Mouse (Mus musculus) heart, embryonic 12.5 days (tissue): ENCODE results near the gene Slc6a17. TPM values are rescaled to one million over a fixed set of nuclear protein-coding genes. Genes with fewer than 3 reads are reported as not detected.

Source experiments
- ATAC-seq: fragments of 200-750 bp; cut with Nextera tagmentation; 2 replicates; pipeline ENCODE4 v1.8.0; 2017; ENCODE audit warnings: moderate TSS enrichment, moderate library complexity; ENCODE audit not compliant: insufficient number of reproducible peaks, low FRiP score
- H3K27ac ChIP-seq: fragments of 300-500 bp; sonication (generic); 2 replicates; pipeline ENCODE4 v1.5.1; 2016; ENCODE audit warnings: mild to moderate bottlenecking, moderate library complexity; ENCODE audit not compliant: poor library complexity, severe bottlenecking
- H3K27me3 ChIP-seq: fragments of 300-500 bp; sonication (generic); replicated peaks from 2 replicates; pipeline ENCODE4 v1.6.1; 2016; ENCODE audit warnings: mild to moderate bottlenecking, moderate library complexity
- H3K36me3 ChIP-seq: fragments of 300-500 bp; sonication (generic); 2 replicates; pipeline ENCODE4 v1.6.1; 2016; ENCODE audit warnings: mild to moderate bottlenecking, moderate library complexity
- H3K4me1 ChIP-seq: fragments of 300-500 bp; sonication (generic); replicated peaks from 2 replicates; pipeline ENCODE4 v1.6.1; 2016; ENCODE audit warnings: mild to moderate bottlenecking
- H3K4me2 ChIP-seq: fragments of 300-500 bp; sonication (generic); 2 replicates; pipeline ENCODE4 v1.6.1; 2016; ENCODE audit warnings: mild to moderate bottlenecking, moderate library complexity
- H3K4me3 ChIP-seq: fragments of 300-500 bp; sonication (generic); 2 replicates; pipeline ENCODE4 v1.5.1; 2016; ENCODE audit warnings: mild to moderate bottlenecking
- H3K9ac ChIP-seq: fragments of 300-500 bp; sonication (generic); 2 replicates; pipeline ENCODE4 v1.6.1; 2016; ENCODE audit warnings: mild to moderate bottlenecking, moderate library complexity
- H3K9me3 ChIP-seq: fragments of 300-500 bp; sonication (generic); replicated peaks from 2 replicates; pipeline ENCODE4 v1.6.1; 2016; ENCODE audit warnings: mild to moderate bottlenecking, moderate library complexity
- WGBS: fragments of 180-500 bp; shearing (Covaris S2); methylation state at CpG from one replicate; pipeline ENCODE4 v1.1.7; 2016; 5-methylcytosine and 5-hydroxymethylcytosine counted together
- polyA plus RNA-seq: library from polyadenylated mRNA; unstranded; fragments of >200 nt; fragmentation: Nextera tagmentation; extraction: Ambion mirVana; gene quantifications from 2 replicates; pipeline ENCODE4 v1.2.1, GENCODE M21; 2016

Slc6a17 gene
- polyA plus RNA-seq, 1 experiment from 2014 or later: 4.6 TPM

GRCm38 (mm10) chr3:107545278-107545677 is 27.5 kb upstream of the Slc6a17 start:
- Histone ChIP-seq H3K9ac (no peak overlapping the region), H3K4me3 (no peak overlapping the region), H3K27me3 (peaks cover 19% of the 10 kb centered on the region; the same call in 1 of the 2 replicates), H3K36me3 (no peaks in the 10 kb centered on the region), H3K27ac (no peak overlapping the region), H3K9me3 (no peaks in the 10 kb centered on the region), H3K4me2 (no peak overlapping the region), H3K4me1 (no peaks in the 10 kb centered on the region)
- 69% methylated on average over 5 of the region's 5 CpGs for WGBS
- ATAC-seq: no peak

GRCm38 (mm10) chr3:107543158-107544080 is 25.6 kb upstream of the Slc6a17 start:
- WGBS: 66% methylated on average over 8 of the region's 8 CpGs
- Histone ChIP-seq H3K4me1 (no peaks in the 10 kb centered on the region), H3K36me3 (no peaks in the 10 kb centered on the region), H3K9me3 (no peaks in the 10 kb centered on the region), H3K4me3 (no peak overlapping the region), H3K4me2 (no peak overlapping the region), H3K9ac (no peak overlapping the region), H3K27me3 (peaks cover 24% of the 10 kb centered on the region), H3K27ac (no peak overlapping the region)
- no peak for ATAC-seq

- H3K4me3 ChIP-seq: no peak overlapping the region
- peaks cover 30% of the 10 kb centered on the region for H3K27me3 ChIP-seq
- H3K9me3 ChIP-seq: no peaks in the 10 kb centered on the region
- H3K27ac ChIP-seq: no peak overlapping the region
- no peak overlapping the region for H3K4me2 ChIP-seq
- no peak for ATAC-seq
- H3K4me1 ChIP-seq: peaks cover 2% of the 10 kb centered on the region
- H3K36me3 ChIP-seq: no peaks in the 10 kb centered on the region
- H3K9ac ChIP-seq: no peak overlapping the region
- WGBS: 54% methylated on average over 4 of the region's 4 CpGs
Observed at GRCm38 (mm10) chr3:107542584-107542983, 24.8 kb upstream of the Slc6a17 start.

DNA sequence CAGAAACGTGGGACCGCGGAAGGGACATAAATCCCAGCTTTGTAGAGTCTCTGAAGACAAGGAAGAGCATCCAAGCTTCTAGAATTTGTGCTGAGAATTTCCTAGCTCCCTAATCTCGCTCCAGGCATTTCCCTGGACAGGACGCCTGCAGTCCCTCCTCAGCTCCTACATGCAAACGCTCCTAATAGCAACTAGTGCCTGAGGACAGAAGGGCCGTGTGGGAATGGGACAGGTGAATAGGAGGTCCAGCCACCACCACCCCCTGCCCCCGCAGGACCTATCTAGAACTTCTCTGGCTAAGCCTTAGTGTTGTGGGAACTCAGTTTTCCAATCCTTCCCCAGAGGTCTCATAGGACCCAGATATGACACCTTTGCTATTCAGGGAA is 19.7 kb upstream of the Slc6a17 start:
- peaks cover 48% of the 10 kb centered on the region for H3K27me3 ChIP-seq
- no peak overlapping the region for H3K27ac ChIP-seq
- no peak overlapping the region for H3K9ac ChIP-seq
- no peaks in the 10 kb centered on the region for H3K9me3 ChIP-seq
- WGBS: 22% methylated on average over 8 of the region's 8 CpGs
- peaks cover 10% of the 10 kb centered on the region for H3K4me1 ChIP-seq
- H3K4me3 ChIP-seq: peak overlapping the region; percentile 25
- H3K4me2 ChIP-seq: peak overlapping the region; percentile 64
- no peaks in the 10 kb centered on the region for H3K36me3 ChIP-seq
- ATAC-seq: no peak

- 3% methylated on average over 17 of the region's 17 CpGs for WGBS
- Histone ChIP-seq H3K4me2 (peak overlapping the region; percentile 64), H3K9ac (no peak overlapping the region), H3K4me3 (peak overlapping the region; percentile 25), H3K36me3 (no peaks in the 10 kb centered on the region), H3K4me1 (peaks cover 10% of the 10 kb centered on the region), H3K27ac (no peak overlapping the region), H3K9me3 (no peaks in the 10 kb centered on the region), H3K27me3 (peaks cover 46% of the 10 kb centered on the region)
- peak; percentile 65 for ATAC-seq
Observed at GRCm38 (mm10) chr3:107536810-107537503, 19.1 kb upstream of the Slc6a17 start.

- H3K4me1 ChIP-seq: peaks cover 10% of the 10 kb centered on the region
- H3K9ac ChIP-seq: no peak overlapping the region
- WGBS: 78% methylated on average over 7 of the region's 7 CpGs
- no peaks in the 10 kb centered on the region for H3K9me3 ChIP-seq
- no peak overlapping the region for H3K4me3 ChIP-seq
- no peaks in the 10 kb centered on the region for H3K36me3 ChIP-seq
- no peak overlapping the region for H3K27ac ChIP-seq
- no peak for ATAC-seq
- H3K4me2 ChIP-seq: no peak overlapping the region
- H3K27me3 ChIP-seq: peaks cover 34% of the 10 kb centered on the region
Observed at GRCm38 (mm10) chr3:107534951-107535350, 17.1 kb upstream of the Slc6a17 start.

DNA sequence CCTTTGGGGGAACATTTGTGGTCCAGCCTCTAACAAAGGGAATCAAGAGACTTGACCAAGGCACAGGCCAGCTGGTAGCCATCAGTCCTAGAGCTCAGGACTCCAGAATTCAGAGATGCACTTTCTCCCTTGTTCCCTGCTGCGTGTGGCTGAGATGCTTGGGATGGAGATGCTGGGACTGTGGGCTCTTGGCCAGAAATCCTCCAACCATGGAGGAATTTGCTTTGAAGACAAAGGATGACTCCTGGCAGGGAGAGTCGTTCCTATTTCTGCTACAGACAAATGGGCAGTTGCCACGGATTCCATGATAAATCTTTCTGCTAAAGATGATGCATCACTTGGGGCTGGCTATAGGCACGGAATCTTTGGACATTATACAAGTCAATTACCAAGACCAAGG is 15.7 kb upstream of the Slc6a17 start:
- Histone ChIP-seq H3K36me3 (no peaks in the 10 kb centered on the region), H3K27ac (no peak overlapping the region), H3K9ac (no peak overlapping the region), H3K4me2 (no peak overlapping the region), H3K4me3 (no peak overlapping the region), H3K4me1 (peaks cover 21% of the 10 kb centered on the region), H3K9me3 (no peaks in the 10 kb centered on the region), H3K27me3 (peaks cover 27% of the 10 kb centered on the region)
- ATAC-seq: no peak
- 63% methylated on average over 4 of the region's 4 CpGs for WGBS

GRCm38 (mm10) chr3:107530581-107530980 is 12.8 kb upstream of the Slc6a17 start:
- Histone ChIP-seq H3K27ac (no peak overlapping the region), H3K9me3 (no peaks in the 10 kb centered on the region), H3K27me3 (peaks cover 10% of the 10 kb centered on the region), H3K9ac (no peak overlapping the region), H3K4me3 (no peak overlapping the region), H3K36me3 (no peaks in the 10 kb centered on the region), H3K4me2 (no peak overlapping the region), H3K4me1 (peaks cover 20% of the 10 kb centered on the region)
- no peak for ATAC-seq
- 68% methylated on average over 5 of the region's 5 CpGs for WGBS

- Histone ChIP-seq H3K4me3 (no peak overlapping the region), H3K27me3 (peaks cover 2% of the 10 kb centered on the region; the same call in 1 of the 2 replicates), H3K36me3 (no peaks in the 10 kb centered on the region), H3K9me3 (no peaks in the 10 kb centered on the region), H3K4me1 (peaks cover 20% of the 10 kb centered on the region), H3K4me2 (no peak overlapping the region), H3K9ac (no peak overlapping the region), H3K27ac (no peak overlapping the region; the same call in 1 of the 2 replicates)
- ATAC-seq: no peak
- WGBS: 68% methylated on average over 5 of the region's 5 CpGs
Observed at GRCm38 (mm10) chr3:107529182-107529581, 11.4 kb upstream of the Slc6a17 start.

DNA sequence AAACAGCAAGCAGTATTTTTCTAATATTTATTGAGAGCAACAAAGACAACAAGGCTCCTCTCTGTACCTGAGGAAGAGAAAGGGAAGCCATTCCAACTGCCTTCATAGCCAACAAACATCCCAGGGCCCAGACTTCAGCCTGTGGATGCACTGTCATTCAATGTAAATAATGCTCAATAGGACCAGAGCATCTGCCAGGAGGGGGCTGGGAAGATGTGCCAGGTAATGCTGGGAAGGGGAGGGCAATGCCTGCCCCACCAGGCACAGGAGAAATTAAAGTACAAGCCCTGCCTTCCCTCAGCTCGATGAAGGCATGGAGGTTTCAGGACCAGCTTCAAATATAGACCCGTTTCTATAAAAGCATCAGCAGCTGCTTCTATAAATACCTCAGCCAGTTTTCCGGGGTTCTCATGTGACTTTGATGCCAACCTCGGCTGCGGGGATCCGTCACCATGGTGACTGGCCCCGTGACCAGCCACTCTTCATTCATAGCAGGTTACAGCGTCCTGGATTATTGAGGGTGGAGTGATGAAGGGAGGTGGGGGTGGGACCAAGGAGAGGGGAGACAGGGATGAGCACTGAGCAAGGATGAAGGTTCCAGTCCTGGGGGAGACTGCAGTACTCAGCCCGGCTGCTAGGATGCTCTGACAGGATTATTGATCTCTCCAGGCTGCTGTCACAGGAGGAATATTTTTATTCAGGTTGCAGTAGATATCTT is 10.7 kb upstream of the Slc6a17 start:
- H3K4me3 ChIP-seq: no peak overlapping the region
- no peaks in the 10 kb centered on the region; the same call in 1 of the 2 replicates for H3K27me3 ChIP-seq
- WGBS: 27% methylated on average over 9 of the region's 9 CpGs
- H3K9ac ChIP-seq: 0 out of 2 replicates have a peak overlapping the region, but pooled peaks have one; percentile 14
- peak; percentile 51; the same call in 1 of the 2 replicates for ATAC-seq
- peaks cover 20% of the 10 kb centered on the region for H3K4me1 ChIP-seq
- peak overlapping the region; percentile 50 for H3K4me2 ChIP-seq
- H3K9me3 ChIP-seq: no peaks in the 10 kb centered on the region
- peak overlapping the region; percentile 83 for H3K27ac ChIP-seq
- no peaks in the 10 kb centered on the region for H3K36me3 ChIP-seq

DNA sequence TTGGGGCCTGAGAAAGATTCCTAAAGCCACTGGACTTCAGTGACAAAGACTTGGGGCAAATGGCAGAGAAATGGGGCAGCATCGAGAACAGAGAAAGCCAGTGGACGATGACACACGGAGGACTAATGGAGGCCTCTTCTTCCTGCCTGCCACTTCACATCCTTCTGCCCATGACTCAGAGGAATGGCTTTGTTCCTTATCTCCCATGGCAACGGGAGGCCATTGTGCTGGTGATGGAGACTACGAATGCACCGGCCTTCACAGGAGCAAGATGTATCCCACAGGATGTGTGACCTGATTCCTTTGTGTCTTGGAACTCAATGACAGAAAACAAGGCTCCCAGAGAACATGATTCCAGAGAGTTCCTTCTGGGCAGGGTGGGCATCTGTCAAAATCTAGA is 6.7 kb upstream of the Slc6a17 start:
- Histone ChIP-seq H3K27me3 (peaks cover 22% of the 10 kb centered on the region), H3K27ac (no peak overlapping the region), H3K9ac (no peak overlapping the region), H3K9me3 (no peaks in the 10 kb centered on the region), H3K4me2 (no peak overlapping the region), H3K4me3 (no peak overlapping the region), H3K36me3 (no peaks in the 10 kb centered on the region), H3K4me1 (peaks cover 17% of the 10 kb centered on the region)
- no peak for ATAC-seq
- WGBS: 49% methylated on average over 6 of the region's 6 CpGs
